Mouse (Mus musculus) c-Kit-negative CD71-positive TER-119-positive erythroid progenitor cells, embryonic 14.5 days (primary cell): ENCODE results near the gene Gm128.

Experiments used
- DNase-seq: peaks from one replicate; pipeline ENCODE4 v3.0.0-alpha.2; 2013; ENCODE audit warnings: low read depth, low spot score

Gm128 gene

GRCm38 (mm10) chr3:95241498-95241897 lies at the start of gene Gm128:
TSS of gene Gm128 (minus strand) at chr3:95241598.
- DNase-seq: no peak

GRCm38 (mm10) chr3:95291041-95291440 lies 49.6 kb upstream of the Gm128 start:
- no peak for DNase-seq

DNA sequence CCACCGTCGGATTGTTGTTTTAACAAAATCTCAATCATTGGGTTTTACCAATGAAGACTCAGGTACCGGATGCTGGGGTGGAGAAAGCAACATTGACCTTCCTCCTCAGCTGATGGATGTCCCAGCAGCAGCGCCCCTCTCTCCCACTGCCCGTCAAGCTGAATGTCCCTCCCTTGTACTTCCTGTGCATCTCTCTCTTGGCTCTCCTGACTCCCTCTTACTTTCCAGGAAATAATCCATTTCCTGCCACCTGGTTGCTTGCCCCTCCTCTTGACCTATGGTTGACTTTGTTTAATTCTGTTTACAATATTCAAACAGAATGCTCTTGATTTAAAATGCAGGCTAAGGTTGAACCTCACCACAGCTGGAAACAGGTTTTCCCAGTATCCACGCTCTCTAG lies 48.8 kb upstream of the Gm128 start:
- no peak for DNase-seq

- no peak for DNase-seq
Measured at GRCm38 (mm10) chr3:95289419-95289818, 48.0 kb upstream of the Gm128 start.

DNA sequence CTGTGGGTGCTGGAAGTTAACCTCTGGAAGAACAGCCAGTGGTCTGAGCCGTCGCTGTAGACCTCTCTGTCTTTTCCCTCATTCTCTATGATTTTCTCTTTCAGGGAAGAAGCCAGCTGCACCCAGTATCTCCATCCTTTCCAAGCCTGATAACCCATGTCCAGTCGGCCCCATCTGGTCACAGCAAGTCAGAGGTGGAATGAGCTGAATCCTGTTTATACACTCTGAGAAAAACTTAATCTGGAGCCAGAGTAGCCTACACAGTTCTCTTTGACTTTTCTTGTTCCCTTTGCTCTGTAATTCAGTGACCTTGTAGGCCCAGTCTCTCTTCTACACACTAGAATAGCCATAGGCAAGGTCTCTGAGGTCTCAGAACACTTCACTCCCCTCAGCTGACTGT lies 46.1 kb upstream of the Gm128 start:
- DNase-seq: no peak

DNA sequence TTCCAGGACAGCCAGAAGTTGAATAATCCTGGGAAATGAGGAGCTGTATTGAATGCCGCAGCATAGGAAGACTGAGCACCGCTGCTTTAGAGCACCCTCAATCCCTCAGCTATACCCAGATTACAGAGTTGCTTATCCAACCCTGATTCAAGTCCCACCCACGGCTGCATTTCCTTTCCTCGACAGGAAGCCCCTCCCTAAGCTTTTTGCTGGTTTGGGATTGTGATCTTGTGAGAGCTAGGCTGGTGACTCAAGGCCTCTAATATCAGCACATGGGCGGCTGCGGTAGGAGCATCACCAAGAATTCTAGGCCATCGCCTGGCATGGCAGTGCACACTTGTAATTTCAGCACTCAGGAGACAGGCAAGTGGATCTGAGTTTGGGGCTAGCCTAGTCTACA lies 45.1 kb upstream of the Gm128 start:
- DNase-seq: no peak

GRCm38 (mm10) chr3:95286011-95286410 lies 44.6 kb upstream of the Gm128 start:
- no peak for DNase-seq

GRCm38 (mm10) chr3:95285390-95285789 lies 44.0 kb upstream of the Gm128 start:
- DNase-seq: no peak

DNA sequence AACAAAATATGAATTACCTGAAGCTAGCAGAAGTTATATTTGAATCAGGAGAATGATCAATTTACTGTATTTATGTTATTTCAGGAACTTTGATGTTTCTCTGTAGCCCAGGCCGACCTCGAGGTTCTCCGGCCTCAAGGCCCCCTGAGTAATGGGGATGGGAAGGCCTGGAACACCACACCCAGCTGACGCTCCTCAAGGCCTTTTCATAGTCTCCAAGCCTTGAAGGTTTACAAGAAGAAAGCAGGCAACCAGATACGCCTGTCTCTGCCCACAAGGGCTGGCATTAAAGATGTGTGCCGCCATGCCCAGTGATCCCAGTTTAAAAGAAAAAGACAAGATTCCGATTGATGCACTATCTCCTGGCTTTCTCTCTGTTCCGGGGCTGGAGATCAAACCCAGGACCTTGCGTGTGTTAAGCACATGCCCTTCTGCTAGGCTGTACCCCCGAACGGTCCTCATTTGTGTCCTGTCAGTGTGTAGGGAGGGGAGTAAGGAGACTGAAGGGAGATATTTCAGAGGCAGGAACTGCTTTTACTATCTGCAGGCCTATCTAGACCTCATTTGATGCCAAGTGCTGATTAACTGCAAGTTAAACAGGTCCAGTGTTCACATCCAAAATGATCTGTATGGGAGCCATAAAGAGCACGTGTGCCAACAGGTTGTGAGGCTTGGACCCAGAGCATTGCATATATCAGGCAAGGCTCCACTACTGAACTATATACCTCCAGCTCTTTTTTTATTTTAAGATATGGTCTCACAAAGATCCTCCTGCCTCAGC lies 43.3 kb upstream of the Gm128 start:
- no peak for DNase-seq

- DNase-seq: no peak
Measured at GRCm38 (mm10) chr3:95284062-95284461, 42.7 kb upstream of the Gm128 start.

DNA sequence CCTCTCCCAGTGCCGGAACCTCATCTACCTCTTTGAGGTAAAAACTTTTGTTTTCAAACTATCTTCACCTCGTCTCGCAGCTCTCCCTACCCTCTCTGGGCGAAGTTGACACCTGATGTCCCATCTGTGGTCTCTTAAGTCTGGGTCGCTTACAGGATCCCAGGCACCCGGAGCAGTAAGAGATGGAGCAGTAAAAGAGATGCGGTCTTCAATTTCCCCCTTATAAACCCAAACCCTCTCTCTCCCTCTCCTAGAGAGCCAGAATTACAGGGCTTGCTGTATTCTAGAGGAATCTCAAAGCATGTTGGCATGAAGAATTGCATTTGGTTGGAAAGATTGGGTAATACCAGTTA lies 42.2 kb upstream of the Gm128 start:
- DNase-seq: no peak

DNA sequence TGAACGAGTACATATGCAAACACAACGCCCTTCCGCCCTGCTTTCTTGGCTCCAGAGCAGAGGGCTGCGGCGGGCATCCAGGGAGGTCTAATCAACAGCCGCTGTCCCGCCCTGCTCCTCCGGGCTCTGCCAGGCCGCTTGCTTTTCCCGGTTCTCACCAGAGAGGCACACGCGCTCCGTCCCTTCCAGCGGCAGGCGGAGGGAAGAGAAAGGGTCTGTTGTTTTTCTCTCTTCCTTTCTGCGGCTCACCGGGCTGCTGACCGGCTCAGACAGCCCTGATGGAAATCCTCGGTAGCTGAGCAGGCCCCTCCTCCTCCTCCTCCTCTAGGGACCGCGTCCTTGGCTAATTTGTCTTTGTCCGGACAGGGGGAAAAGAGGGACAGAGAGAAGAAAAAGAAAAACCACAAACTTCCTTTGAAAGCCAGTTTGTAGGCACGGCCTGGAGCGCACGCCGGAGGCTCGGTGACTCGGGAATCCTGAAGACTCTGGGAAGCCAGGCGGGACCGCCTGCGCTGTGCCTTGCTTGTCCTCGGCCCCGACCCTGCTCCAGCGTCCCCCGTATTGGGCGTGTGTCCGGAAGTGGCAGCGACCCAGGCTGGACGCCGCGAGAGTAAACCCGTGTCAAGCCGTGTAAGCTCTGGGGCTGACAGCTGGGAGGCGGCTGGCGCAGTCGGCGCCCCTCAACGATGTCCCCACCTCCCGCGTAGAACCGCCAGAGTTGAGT lies 41.6 kb upstream of the Gm128 start:
- DNase-seq: peak; percentile 75

DNA sequence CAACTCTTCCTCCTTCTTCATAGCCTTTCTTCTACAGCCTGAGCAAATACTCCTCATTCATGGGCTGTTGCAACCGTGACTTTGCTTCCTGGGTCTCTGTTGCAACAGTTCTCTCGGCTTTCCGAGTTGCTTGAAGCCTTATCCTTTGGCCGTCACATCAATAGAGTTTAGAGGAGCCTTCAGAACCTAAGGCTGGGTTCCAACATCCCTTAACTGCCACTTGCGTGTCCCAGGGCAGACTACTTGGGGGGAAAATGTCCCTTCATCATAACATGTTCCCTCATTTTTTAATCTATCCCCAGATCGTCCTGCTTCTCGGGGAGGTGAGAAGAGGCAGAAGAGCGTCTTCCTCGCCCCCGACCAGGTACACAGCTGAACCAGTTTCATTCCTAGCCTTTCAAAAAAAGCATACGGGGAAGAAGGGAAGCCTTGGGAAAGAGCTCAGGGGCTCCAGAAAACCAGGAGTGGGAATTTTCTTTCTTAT lies 41.0 kb upstream of the Gm128 start:
- DNase-seq: peak; percentile 58

GRCm38 (mm10) chr3:95281216-95282126 lies 40.1 kb upstream of the Gm128 start, which contains the start of the genes Mindy1 and Prune1:
TSS of gene Mindy1 (plus strand) at chr3:95281345.
TSS of gene Prune1 (minus strand) at chr3:95282076.
- DNase-seq: peak; percentile 98

DNA sequence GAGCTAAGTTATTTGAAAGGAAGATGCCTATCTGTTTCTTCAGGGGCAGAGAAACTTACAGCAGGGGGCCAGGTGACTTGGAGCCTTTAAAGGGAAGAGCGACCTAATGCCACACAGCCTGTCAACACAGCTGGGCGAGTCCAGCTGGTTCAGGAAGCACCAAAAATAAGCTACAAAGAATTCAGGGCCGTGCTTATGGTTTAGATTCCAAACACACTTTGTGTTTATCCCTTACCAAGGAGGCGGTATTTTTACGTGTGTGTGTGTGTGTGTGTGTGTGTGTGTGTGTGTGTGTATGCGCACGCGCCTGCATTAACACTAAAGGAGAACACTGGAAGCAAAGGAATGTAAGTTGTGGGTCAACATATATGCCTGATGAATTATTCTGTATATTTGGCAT lies 39.3 kb upstream of the Gm128 start:
- DNase-seq: no peak

GRCm38 (mm10) chr3:95277149-95277551 lies 35.8 kb upstream of the Gm128 start:
- no peak for DNase-seq

DNA sequence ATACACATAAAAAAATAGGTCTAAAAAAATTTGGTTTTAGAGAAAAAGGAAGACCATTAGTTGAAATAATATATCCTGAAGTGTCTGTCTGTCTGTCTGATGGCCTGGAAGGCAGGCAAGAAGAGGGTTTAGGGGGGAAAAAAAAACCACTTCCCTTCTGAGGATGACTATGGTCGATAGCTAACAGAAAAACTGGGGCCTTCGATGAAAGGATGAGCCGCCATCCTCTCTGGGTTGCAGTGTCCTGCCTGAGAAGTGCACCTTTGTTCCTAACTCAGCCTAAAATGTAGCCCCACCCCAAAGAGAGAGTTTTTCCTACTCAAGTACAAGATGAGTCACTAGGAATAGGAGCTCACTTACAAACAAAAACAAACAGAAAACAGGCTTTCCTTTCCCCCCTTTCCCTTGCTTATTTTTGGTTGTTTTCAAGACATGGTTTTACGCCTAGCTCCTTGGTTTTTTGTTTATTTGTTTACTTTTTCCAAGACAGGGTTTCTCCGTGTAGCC lies 35.1 kb upstream of the Gm128 start:
- DNase-seq: no peak

DNA sequence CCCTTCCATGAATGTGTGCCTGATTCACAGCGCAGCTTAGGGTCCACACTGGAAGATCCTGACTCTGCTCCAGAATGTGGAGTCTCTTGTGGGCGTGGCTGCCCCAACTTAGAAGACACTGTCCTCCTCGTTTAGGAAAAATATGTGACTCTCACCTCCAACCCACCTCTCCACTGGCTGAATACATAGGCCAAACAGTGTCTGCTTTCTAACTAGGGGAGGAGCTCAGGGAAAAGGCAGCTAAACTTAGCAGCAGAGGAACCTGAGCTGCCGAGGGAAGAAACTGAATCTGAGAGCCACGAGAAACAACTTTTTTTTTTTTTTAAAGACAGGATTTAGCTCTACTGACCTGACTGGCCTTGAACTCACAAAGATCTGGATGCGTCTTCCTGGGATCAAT lies 33.8 kb upstream of the Gm128 start:
- no peak for DNase-seq

DNA sequence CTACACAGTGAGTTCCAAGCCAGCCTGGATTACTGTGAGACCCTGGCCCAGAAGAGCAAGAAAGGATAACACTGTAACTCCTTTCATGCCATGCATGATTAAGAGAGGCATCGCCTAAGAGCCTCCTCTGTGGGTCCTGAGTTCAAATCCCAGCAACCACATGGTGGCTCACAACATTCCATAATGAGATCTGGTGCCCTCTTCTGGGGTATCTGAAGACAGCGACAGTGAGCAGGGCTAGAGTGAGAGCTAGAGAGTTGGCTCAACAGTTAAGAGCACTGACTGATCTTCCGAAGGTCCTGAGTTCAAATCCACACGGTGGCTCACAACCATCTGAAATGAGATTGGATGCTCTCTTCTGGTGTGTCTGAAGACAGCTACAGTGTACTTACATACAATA lies 33.1 kb upstream of the Gm128 start:
- DNase-seq: no peak

DNA sequence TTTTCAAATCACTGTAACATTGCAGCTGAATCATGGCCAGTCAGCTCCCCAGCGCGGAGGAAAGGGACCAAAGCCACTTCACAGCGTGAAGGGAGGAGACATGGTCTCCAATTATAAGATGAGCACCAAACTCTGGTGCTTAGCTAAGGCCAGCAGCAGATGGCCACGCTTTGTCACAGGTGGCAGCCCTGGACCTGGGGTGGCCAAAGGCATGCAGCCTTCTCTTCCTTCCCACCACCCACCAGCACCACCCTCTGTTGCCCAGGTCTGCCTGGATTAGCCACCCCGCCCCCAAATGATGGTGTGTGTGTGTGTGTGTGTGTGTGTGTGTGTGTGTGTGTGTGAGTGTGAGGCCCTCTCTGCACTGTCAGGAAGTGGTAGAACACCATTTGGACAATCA lies 32.1 kb upstream of the Gm128 start:
- no peak for DNase-seq

- DNase-seq: no peak
Measured at GRCm38 (mm10) chr3:95270766-95271364, 29.5 kb upstream of the Gm128 start.
